8 mouse cellular contexts compared by ENCODE assay signal in genomic region chr10:45067436-45067925, GRCm38 (mm10). TPM values are rescaled to one million over a fixed set of nuclear protein-coding genes. Genes with fewer than 3 reads are reported as not detected.
A peak's percentile ranks its signal among the peaks of the same experiment; 100 is the strongest.
DNase-seq lines count a peak whose midpoint lies in the region; ATAC-seq lines count a peak whose summit lies in the region.

No protein-coding gene starts in this region.

- peak overlapping the region; percentile 68 for H3K4me2 ChIP-seq in midbrain, embryonic 11.5 days

- H3K27ac ChIP-seq in forebrain, embryonic 10.5 days = peak overlapping the region; percentile 96
- H3K27ac ChIP-seq in midbrain, embryonic 11.5 days (ENCODE audit: low read depth, low read length) = peak overlapping the region; percentile 68

- no peaks in the 10 kb centered on the region for H3K9me3 ChIP-seq in forebrain, embryonic 10.5 days
- H3K9me3 ChIP-seq in midbrain, embryonic 11.5 days (ENCODE audit: control insufficient read depth, low read length) = no peaks in the 10 kb centered on the region

- peak; percentile 11 for DNase-seq in layer of hippocampus, adult 9-10 months (ENCODE audit: low spot score)
- DNase-seq in layer of hippocampus, adult 9-11 months = no peak
- peak; percentile 74 for DNase-seq in MN1 (ENCODE audit: low spot score)
- DNase-seq in forebrain, embryonic 10.5 days (ENCODE audit: extremely low spot score, low spot score) = peak; percentile 38
- peak; percentile 34 for DNase-seq in kidney, postnatal 10 days
- peak; percentile 93 for DNase-seq in midbrain, embryonic 11.5 days (ENCODE audit: low spot score, missing footprints)
- no peak for DNase-seq in right cerebral cortex, postnatal 36 days (ENCODE audit: low spot score in 2 of 2)
- DNase-seq in gastrocnemius, adult 8-10 months (ENCODE audit: low spot score in 2 of 2) = no peak

- H3K4me1 ChIP-seq in forebrain, embryonic 10.5 days = peaks cover 46% of the 10 kb centered on the region
- H3K4me1 ChIP-seq in midbrain, embryonic 11.5 days (ENCODE audit: control insufficient read depth, insufficient read depth, low read length) = peaks cover 6% of the 10 kb centered on the region; the same call in 1 of the 2 replicates

- H3K36me3 ChIP-seq in forebrain, embryonic 10.5 days (replicated peaks) = peaks cover 6% of the 10 kb centered on the region
- H3K36me3 ChIP-seq in midbrain, embryonic 11.5 days (ENCODE audit: control insufficient read depth, insufficient read depth, low read length) = no peaks in the 10 kb centered on the region

- no peaks in the 10 kb centered on the region for H3K27me3 ChIP-seq in forebrain, embryonic 10.5 days (ENCODE audit: poor library complexity, severe bottlenecking)
- H3K27me3 ChIP-seq in midbrain, embryonic 11.5 days (ENCODE audit: control insufficient read depth, insufficient read depth, low read length) = no peaks in the 10 kb centered on the region

- H3K9ac ChIP-seq in midbrain, embryonic 11.5 days (ENCODE audit: low read length) = peak overlapping the region; percentile 93

- WGBS in forebrain, embryonic 10.5 days = under 1% methylated on average over 28 of the region's 28 CpGs
- WGBS in midbrain, embryonic 11.5 days = under 1% methylated on average over 28 of the region's 28 CpGs

- ATAC-seq in midbrain, embryonic 11.5 days (ENCODE audit: low FRiP score) = peak; percentile 81

- H3K4me3 ChIP-seq in forebrain, embryonic 10.5 days = peak overlapping the region; percentile 84
- peak overlapping the region; percentile 85 for H3K4me3 ChIP-seq in midbrain, embryonic 11.5 days (ENCODE audit: low read depth, low read length)

RNA-seq across cellular contexts. Expression of gene Prep, which starts 0.5 kb away (rescaled TPM):
- polyA plus RNA-seq in forebrain, embryonic 10.5 days (2016; fragmentation: Nextera tagmentation; extraction: Ambion mirVana) = 38.2 and 40.2 TPM in 2 replicates
- polyA plus RNA-seq in midbrain, embryonic 11.5 days (2014; fragmentation: Nextera tagmentation; extraction: Ambion mirVana) = 27.3 and 29.2 TPM in 2 replicates
- 1 to 10 TPM; 6.1 to 6.6 (median 6.2) TPM for total RNA-seq in gastrocnemius, adult 8-10 months (2022)

Comparison
In these comparisons a context has a peak if more than half of its experiments do, and no peak if none do; other contexts are left out.
1. DNase-seq: peak in layer of hippocampus, adult 9-10 months (single experiment), MN1 (single experiment), forebrain, embryonic 10.5 days (single experiment), kidney, postnatal 10 days (single experiment) and midbrain, embryonic 11.5 days (single experiment); none in layer of hippocampus, adult 9-11 months (single experiment), right cerebral cortex, postnatal 36 days (0 of 2) and gastrocnemius, adult 8-10 months (0 of 2).